Mouse (Mus musculus): ENCODE results near the gene Kif20b.

DNA sequence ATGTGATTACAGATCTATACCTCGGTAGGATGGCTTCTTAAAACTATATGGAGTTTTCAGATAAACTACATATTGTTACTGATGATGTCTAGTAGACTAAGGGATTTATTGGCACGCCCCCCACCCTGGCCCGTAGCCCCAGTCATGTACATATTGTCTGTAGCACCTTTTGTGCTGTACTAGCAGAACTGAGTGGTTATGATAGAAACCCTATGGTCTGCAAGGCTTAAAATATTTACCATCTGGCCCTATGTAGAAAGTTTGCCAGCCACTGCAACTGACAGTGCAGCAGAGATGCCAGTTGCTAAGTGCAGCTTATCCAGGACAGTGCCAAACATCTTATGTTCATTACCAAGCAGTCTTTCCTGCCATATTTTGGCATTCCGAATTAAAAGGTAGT is 68.3 kb downstream of the Kif20b start:
- TF ChIP-seq CTCF (IDR thresholded peaks at IDR 0.05; ENCODE audit: low read depth), result no peak
- no peak for TF ChIP-seq EP300 (optimal IDR thresholded peaks at IDR 0.05)

Measured in stomach, postnatal 0 days (tissue).